Mouse (Mus musculus) naive thymus-derived CD4-positive, alpha-beta T cell, adult 5 months (primary cell): ENCODE measurements around the gene Cd2bp2. TPM values are rescaled to one million over a fixed set of nuclear protein-coding genes. Genes with fewer than 3 reads are reported as not detected.

Experiments used
- polyA plus RNA-seq: library from polyadenylated mRNA; unstranded; fragments of 100-300 nt; shearing (Covaris generic); gene quantifications from one replicate; pipeline ENCODE4 v1.2.1, GENCODE M21; 2017

Gene Cd2bp2
- polyA plus RNA-seq: 47.5 TPM

DNA sequence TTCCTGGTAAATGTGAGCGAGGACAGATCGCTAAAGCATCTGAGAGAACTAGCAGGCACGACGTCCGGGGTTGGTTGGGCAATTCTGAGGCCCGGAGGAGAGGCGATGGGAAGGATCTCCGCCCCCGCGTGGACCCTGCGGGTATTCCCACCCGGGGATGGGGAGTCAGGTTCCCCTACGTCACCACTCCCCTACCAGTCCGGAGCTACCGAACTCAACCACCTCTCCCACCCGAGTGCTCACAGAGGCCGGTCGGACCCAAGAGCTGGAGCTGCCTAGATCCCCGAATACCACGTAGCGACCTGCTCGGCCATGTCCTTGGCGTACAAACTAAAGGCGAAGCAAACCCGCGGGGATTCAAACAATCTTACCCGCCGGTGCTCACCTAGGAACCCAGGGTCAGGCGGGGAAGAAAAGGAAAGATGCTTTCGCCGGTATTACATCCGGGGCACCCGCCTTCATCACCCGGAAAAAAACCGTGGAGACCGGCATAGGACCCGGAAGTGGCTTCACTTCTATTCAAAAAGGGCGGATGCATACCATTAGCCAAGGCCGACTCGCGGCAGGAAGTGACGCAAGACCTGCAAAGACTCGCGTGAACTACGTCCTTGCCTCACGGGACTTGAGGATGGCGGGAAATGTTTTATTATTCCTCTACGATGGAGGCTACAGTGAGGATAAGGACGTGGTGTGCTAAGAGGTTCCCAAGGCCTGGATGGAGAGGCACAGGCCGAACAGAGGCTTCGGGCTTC lies at the start of gene Cd2bp2:
Gene Cd2bp2, minus strand, starts transcription at position 507 of the 752 bp plus-strand sequence.

DNA sequence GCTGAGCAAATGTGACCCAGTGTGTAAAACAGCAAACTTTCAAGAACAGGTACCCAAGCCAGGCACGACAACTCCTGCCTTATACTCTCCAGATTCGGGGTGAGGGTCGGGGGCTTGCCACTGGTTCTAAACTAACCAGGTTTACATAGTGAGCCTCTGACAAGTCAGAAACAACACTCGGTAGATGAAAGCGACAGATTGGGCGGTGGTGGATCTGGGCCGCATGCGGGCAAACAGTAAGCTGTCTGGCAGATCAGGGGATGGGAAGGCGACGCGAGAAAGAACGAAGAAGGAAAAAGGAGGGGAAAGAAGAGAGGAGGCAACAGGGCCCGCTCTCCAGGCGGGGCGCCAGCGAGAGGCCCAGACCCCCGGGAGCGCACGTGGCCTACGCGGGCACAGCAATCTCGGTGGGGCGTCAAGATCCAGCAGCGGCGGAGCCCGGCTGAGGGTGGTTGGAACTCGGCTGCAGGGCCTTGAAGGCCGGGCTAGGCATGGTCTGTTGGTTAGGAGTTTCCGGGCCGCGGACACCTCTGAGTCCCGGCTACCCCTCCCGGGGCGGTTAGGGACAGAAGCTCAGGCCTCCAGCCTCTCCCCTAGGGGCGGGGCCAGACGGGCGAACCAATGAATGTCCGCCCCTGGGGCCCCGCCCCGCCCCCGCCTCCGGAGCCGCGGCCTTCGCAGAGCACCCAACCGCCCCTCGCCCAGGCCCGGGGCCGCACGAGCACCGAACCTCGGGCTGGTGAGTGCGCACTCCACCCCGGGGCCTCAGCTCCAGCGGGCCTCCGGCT lies 48.2 kb upstream of the Cd2bp2 start, which contains the start of gene Zfp771:
Gene Zfp771, plus strand, starts transcription at position 405 of the 788 bp plus-strand sequence.

DNA sequence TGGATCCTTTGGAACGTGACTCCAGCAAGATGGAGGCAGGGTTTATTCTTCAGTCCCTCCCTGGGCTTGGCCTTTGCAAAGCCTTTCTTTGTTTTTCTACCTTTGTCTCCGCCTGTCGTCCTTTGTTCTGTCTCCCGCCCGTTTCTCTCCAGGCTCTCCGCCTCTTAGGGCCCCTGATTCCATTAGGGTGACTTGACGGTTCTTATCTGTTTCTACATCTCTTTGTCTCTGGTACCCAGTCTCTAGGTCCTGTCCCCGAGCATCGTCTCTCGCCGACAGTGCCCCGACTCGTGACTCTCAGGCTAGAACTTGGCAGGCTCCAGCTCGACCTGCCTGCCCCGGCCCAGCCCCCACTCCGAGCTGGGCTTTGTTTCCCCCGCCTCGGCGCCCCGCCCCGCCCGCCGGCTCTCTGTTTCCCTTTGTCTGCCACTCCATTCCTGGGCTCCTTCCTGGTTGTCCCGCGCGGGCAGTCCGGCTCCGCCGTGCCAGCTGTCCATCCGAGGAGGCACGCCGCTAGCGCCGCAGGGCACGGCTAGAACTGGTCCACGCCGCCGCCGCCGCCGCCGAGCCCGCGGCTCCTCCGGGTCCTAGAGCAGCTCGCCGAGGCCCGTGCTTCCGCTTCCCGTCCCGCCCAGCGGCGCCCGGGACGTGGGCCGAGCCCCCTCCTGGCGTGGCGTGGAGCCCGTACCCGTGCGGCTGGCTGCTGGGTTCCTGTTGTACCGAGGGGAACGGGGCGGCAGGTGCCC lies 36.9 kb upstream of the Cd2bp2 start, which contains the start of the genes Zfp553 and Sept1:
Gene Zfp553, plus strand, starts transcription at position 440 of the 746 bp plus-strand sequence.
Gene Sept1, minus strand, starts transcription at position 509 of the 746 bp plus-strand sequence.

DNA sequence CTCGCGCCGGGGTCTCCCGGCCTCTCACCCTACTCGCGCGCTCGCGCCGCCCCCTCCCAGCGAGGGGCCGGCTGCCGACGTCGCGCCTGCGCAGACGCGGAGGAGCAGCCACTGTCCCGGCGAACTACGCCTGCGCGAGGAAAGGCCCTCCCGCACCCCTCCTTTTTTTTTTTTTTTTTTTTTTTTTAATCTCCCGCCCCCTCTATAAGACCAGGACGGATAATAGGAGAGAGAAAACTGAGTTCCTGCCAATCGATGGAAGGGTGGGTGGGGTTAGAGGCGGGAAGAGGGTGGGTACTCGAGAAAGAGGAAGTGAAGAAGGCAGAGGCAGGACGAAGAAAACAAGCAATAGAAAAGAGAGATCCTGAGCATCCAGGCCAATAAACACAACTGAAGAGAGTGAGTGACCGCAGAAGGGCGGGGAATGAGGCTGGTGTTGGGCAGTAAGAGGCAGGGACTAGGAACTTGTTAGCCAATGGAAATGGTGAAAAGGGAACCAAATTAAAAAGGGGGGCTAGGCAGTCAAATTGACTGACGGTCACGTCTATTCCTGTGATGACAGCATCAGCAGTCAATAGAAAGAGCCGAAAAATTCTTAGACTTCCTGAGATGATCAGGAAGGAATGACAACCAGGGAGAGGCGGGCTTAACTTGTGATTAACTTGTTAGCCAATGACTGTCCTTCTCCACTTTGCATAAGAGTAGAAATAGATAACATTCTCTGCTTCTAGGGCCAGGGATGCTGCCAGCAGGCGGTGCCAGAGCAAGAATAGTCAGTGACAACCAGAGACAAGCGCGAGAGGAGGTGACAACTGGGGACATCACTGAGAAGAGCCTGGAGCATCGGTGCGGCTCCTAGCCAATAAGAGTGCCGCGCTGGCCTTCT lies 12.9 kb upstream of the Cd2bp2 start, which contains the start of gene Mylpf:
Gene Mylpf, plus strand, starts transcription at position 338 of the 886 bp plus-strand sequence.

DNA sequence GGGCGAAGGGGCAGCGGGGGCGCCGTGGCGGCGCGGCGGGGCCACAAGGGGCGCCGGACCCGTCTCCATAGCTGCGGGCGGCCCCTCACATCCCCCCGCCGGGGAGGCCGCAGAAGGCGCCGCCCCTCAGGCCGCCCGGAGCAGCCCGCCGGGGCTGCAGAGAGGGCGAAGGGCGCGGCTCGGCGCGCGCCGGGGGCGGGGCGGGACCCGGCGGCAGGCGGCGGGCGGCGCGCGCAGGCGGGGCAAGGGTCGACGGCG lies 12.4 kb upstream of the Cd2bp2 start, which contains the start of gene Tbc1d10b:
Gene Tbc1d10b, minus strand, starts transcription at position 174 of the 258 bp plus-strand sequence.

Other genes starting within 250 kb of the Cd2bp2 start
- gene Asphd1, start 246.5 kb downstream of the Cd2bp2 start, polyA plus RNA-seq: not detected
- 0.36 TPM for gene Sez6l2, start 245.5 kb downstream of the Cd2bp2 start, polyA plus RNA-seq
- gene Cdipt, start 220.1 kb downstream of the Cd2bp2 start, polyA plus RNA-seq: 143 TPM
- gene Cdiptos, start 220.0 kb downstream of the Cd2bp2 start, polyA plus RNA-seq: 0.70 TPM
- gene Mvp, start 181.4 kb downstream of the Cd2bp2 start, polyA plus RNA-seq: 34.6 TPM
- 2.0 TPM for gene Pagr1b, start 179.6 kb downstream of the Cd2bp2 start, polyA plus RNA-seq
- 34.0 TPM for gene Pagr1a, start 178.7 kb downstream of the Cd2bp2 start, polyA plus RNA-seq
- gene Gm42742, start 175.0 kb downstream of the Cd2bp2 start, polyA plus RNA-seq: 30.6 TPM
- 2.7 TPM for gene Prrt2, start 174.8 kb downstream of the Cd2bp2 start, polyA plus RNA-seq
- 76.6 TPM for gene Maz, start 169.0 kb downstream of the Cd2bp2 start, polyA plus RNA-seq
- gene Kif22, start 153.6 kb downstream of the Cd2bp2 start, polyA plus RNA-seq: 4.4 TPM
- not detected for gene Zg16, start 108.7 kb downstream of the Cd2bp2 start, polyA plus RNA-seq
- gene AI467606, start 104.7 kb downstream of the Cd2bp2 start, polyA plus RNA-seq: 117 TPM
- 9.7 TPM for gene Qprt, start 73.8 kb downstream of the Cd2bp2 start, polyA plus RNA-seq
- gene Spn, start 58.2 kb downstream of the Cd2bp2 start, polyA plus RNA-seq: 42.1 TPM
- 47.3 TPM for gene Tbc1d10b, start 12.4 kb upstream of the Cd2bp2 start, polyA plus RNA-seq
- 25.5 TPM for gene Mylpf, start 12.8 kb upstream of the Cd2bp2 start, polyA plus RNA-seq
- 15.9 TPM for gene Zfp553, start 37.0 kb upstream of the Cd2bp2 start, polyA plus RNA-seq
- gene Sept1, start 37.1 kb upstream of the Cd2bp2 start, polyA plus RNA-seq: 528 TPM
- gene Zfp771, start 48.2 kb upstream of the Cd2bp2 start, polyA plus RNA-seq: 7.6 TPM
- 10.1 TPM for gene Dctpp1, start 64.7 kb upstream of the Cd2bp2 start, polyA plus RNA-seq
- gene Sephs2, start 78.0 kb upstream of the Cd2bp2 start, polyA plus RNA-seq: 26.9 TPM
- 168 TPM for gene Itgal, start 100.2 kb upstream of the Cd2bp2 start, polyA plus RNA-seq
- gene Zfp768, start 149.5 kb upstream of the Cd2bp2 start, polyA plus RNA-seq: not detected
- gene Zfp747, start 180.0 kb upstream of the Cd2bp2 start, polyA plus RNA-seq: 28.3 TPM
- gene 9130019O22Rik, start 191.1 kb upstream of the Cd2bp2 start, polyA plus RNA-seq: 7.7 TPM
- 7.6 TPM for gene E430018J23Rik, start 197.6 kb upstream of the Cd2bp2 start, polyA plus RNA-seq
- gene Zfp764, start 210.8 kb upstream of the Cd2bp2 start, polyA plus RNA-seq: 17.1 TPM
- gene Zfp688, start 226.0 kb upstream of the Cd2bp2 start, polyA plus RNA-seq: 23.4 TPM